Mouse (Mus musculus): ENCODE data around the gene Rsc1a1.

Rsc1a1 gene

DNA sequence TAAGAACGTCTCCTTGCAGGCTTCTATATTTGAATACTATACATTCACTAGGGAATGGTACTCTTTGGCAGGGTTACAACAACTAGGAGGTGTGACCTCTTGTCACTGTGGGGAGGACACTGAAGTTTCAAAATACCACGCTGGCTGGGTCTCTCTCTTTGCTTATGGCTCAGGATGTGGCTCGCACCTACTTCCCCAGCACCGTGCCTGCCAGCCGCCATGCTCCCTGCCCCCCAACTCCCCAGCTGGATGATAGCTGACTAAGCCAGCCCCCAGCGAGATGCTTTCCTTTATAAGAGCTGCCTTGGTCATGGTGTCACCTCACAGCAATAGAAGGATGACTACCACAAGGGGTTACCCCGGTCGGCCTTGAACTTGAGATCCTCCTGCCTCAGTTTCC is 32.4 kb downstream of the Rsc1a1 start:
- no peak for DNase-seq

- no peak for DNase-seq
Measured at GRCm38 (mm10) chr4:141651944-141652343, 33.5 kb downstream of the Rsc1a1 start.

DNA sequence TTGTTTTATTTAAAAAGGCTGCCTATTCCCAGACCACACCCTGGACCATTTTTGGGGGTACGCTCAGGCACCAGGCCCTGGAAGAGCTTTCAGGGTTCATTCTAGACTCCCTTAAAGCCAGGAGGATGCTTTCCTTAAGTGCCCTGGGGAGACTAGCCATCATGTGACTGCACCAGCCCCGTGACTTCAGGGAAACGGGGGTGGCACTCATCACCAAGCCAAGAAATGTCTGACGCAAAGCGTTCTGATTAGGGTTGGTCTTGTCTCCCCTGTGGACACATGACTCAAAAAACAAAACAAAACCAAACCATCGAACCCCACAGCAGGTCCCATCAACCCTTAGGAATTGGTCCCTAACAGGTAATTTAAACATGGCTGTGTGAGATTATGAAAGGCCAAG is 34.1 kb downstream of the Rsc1a1 start:
- DNase-seq: no peak

GRCm38 (mm10) chr4:141649244-141649643 is 36.2 kb downstream of the Rsc1a1 start:
- no peak for DNase-seq

DNA sequence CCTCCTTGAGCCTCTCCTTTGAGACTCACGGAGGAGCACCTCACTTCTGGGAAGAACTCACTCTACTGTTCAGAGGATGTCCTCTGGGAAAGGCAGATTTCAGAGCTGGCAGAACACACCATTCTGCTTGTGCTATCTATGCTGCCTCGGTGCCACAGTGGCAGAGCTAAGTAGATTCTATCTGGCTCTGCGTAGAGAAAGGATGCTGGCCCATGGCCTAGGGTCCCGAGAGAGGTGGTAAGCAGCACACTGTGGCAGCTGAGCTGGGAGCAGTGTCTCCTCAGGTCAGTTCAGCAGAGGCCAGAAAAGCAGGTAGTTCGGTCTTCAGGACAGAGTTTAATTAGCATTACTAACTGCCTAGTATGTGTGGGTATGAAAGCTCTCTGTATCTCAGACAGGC is 37.1 kb downstream of the Rsc1a1 start:
- no peak for DNase-seq

DNA sequence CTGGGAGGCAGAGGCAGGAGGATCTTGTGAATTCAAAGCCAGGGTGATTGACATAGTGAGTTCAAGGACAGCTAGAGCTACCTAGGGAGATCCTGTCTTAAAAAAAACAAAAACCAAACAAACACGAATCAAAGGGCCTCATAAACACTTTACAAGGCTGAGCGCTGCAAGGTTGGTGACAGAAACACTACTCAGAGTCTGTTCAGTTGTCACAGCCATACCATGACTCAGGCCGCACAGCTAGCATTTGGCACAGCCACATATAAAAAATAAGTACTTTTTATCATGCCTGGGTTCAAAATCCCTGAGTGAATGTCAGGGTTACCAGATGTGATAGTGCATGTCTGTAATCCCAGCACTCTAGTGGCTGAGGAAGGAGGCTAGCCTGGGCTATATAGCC is 38.2 kb downstream of the Rsc1a1 start:
- DNase-seq: no peak

DNA sequence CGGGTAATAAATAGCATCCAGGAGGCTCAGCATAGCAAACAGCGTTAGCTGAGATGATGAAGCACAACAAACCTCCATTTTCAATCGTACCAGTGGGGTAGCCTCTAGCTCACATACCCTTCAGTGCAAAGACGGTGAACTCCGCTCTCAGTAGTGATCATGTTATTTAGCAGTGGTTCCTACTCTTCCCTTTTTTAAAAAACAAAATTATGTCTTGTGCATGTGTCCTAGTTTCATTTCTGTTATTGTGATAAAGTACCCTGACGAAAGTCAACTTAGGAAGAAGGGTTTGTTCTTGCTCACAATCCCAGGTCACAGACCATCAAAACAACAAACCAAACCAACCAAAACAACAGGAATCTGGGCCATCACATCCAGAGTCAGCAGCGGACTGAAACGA is 39.4 kb downstream of the Rsc1a1 start:
- no peak for DNase-seq

- DNase-seq: no peak
Measured at GRCm38 (mm10) chr4:141643118-141643855, 42.1 kb downstream of the Rsc1a1 start.

- DNase-seq: no peak
Measured at GRCm38 (mm10) chr4:141641961-141642811, 43.2 kb downstream of the Rsc1a1 start.

DNA sequence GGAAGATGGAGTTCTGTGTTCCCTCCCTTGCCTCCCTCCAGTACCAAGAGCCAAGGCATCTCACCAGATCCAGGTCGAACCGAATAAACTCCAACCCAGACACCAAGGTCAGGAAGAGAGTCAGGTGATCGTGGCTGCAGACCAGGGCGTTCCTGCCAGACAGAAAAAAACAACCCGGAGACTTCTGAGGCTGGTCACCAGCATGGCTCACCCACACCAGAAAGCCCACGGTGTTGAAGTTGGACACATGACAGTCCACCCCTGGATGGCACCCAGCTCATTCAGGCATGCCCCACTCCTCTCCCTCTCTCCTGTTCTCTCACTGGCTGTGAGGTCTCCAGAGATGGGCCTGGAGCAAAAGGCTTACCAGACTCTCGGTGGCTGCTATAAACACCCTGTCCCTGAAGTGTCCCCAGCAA is 44.0 kb downstream of the Rsc1a1 start:
- DNase-seq: no peak

DNA sequence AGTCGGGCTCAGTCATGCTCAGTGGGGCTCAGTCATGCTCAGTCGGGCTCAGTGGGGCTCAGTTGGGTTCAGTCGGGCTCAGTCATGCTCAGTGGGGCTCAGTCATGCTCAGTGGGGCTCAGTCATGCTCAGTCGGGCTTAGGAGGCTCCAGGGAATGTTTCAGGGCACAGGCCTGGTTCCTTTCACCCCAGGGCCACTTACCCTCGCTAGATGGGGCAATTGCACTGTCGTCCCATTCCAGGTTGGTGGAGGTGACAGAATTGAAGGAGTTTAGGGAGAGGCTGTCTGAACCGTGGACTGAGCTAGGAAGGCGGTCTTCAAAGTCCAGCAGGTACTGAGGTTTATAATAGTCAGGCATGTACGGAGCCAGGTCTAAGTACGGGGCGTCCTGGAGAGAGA is 45.9 kb downstream of the Rsc1a1 start:
- no peak for DNase-seq

DNA sequence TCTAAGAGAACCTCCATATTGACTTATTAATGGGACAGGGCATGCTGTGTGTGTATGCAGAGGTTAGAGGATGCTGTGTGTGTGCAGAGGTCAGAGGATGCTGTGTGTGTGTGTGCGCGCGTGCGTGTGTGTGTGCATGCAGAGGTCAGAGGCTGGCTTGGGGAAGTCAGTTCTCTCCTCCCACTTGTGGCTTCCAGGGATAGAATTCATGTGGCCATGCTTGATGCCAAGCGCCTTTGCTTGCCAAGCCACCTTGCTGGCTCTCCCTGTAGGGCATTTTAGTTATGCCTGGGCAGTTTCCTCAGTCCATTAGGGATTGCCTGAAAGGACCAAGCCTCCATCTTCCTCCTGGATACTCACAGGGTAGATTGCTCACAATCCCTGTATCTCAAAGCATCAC is 48.7 kb downstream of the Rsc1a1 start:
- DNase-seq: no peak

- no peak for DNase-seq
Measured at GRCm38 (mm10) chr4:141635991-141636390, 49.4 kb downstream of the Rsc1a1 start.
